Mouse (Mus musculus): ENCODE results near the gene Zfp385b. TPM values are rescaled to one million over a fixed set of nuclear protein-coding genes. Genes with fewer than 3 reads are reported as not detected.

Zfp385b gene
- polyA plus RNA-seq, 1 experiment from 2014 or later: 6.7 TPM

- Histone ChIP-seq H3K9me3 (replicated peaks) (no peaks in the 10 kb centered on the region), H3K36me3 (no peaks in the 10 kb centered on the region), H3K9ac (no peak overlapping the region), H3K27ac (no peak overlapping the region), H3K4me3 (replicated peaks) (peak overlapping the region; percentile 22), H3K4me1 (peaks cover 7% of the 10 kb centered on the region; the same call in 1 of the 2 replicates), H3K4me2 (peak overlapping the region; percentile 53), H3K27me3 (no peaks in the 10 kb centered on the region)
- 3% methylated on average over 7 of the region's 7 CpGs for WGBS
- ATAC-seq (replicated peaks; ENCODE audit: low FRiP score): peak; percentile 57; the same call in 1 of the 2 replicates
These were observed 313.1 kb downstream of the Zfp385b start for GRCm38 (mm10) chr2:77506308-77506707.

DNA sequence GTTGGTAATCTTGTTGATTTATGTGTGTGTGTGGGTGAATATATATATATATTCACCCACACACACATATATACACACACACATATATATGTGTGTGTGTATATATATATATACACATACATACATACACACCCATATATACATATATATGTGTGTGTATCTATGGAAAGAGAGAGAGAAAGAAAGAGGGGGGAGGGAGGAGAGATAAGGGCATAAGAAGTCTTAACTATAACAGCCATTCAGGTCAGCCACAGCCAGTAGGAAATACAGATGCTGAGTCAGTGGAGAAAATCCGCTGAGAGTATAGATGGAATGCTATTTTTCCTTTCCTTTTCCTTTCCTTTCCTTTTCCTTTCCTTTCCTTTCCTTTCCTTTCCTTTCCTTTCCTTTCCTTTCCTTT lies 313.8 kb downstream of the Zfp385b start:
- Histone ChIP-seq H3K4me1 (peaks cover 7% of the 10 kb centered on the region; the same call in 1 of the 2 replicates), H3K4me2 (no peak overlapping the region), H3K27me3 (no peaks in the 10 kb centered on the region), H3K4me3 (replicated peaks) (no peak overlapping the region), H3K27ac (no peak overlapping the region), H3K9ac (no peak overlapping the region), H3K36me3 (no peaks in the 10 kb centered on the region), H3K9me3 (replicated peaks) (no peaks in the 10 kb centered on the region)
- ATAC-seq (replicated peaks; ENCODE audit: low FRiP score): no peak
- WGBS: 72% methylated on average over 1 of the region's 1 CpGs

DNA sequence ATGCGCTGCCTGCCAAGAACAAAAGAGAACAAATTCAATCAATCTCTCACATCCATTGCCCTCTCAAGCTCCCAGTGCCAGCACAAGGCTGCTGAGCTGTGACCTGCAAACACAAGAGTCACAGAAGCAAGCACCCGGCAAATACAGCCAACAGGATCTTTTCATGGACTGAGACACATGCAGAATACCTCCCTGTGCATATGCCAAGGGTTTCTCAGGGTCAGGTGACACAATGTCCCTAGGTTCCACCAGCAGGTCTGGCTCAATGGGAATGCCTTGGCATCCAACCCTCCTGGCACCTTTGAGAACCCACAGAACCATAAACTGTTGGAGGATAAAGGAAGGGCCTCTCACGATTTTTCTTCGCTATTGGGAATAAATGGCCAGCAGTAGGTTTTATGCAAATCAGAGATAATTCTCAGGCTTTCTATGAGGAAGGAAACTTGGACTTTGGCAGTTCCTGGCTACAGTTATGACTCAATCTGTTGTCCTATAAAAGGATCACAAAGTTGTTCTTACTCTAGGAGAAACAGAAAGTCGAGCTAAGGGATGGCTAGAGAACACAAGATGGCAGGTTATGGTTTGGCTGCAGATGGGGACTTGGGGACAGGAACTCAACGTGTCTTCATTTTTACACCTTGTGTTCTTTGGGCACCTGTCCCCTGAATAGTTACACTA lies 315.6 kb downstream of the Zfp385b start:
- H3K4me3 ChIP-seq (replicated peaks): no peak overlapping the region
- no peak for ATAC-seq (replicated peaks; ENCODE audit: low FRiP score)

GRCm38 (mm10) chr2:77503217-77503616 lies 316.2 kb downstream of the Zfp385b start:
- ATAC-seq (replicated peaks; ENCODE audit: low FRiP score): no peak

More for the DNA sequence above, 315.6 kb downstream of the Zfp385b start:
- WGBS: 86% methylated on average over 6 of the region's 6 CpGs
- no peaks in the 10 kb centered on the region for H3K9me3 ChIP-seq (replicated peaks)
- H3K4me1 ChIP-seq: peaks cover 7% of the 10 kb centered on the region; the same call in 1 of the 2 replicates
- H3K27ac ChIP-seq: no peak overlapping the region
- no peaks in the 10 kb centered on the region for H3K27me3 ChIP-seq
- no peaks in the 10 kb centered on the region for H3K36me3 ChIP-seq
- no peak overlapping the region for H3K4me2 ChIP-seq
- H3K9ac ChIP-seq: no peak overlapping the region

GRCm38 (mm10) chr2:77502458-77502857 lies 317.0 kb downstream of the Zfp385b start:
- Histone ChIP-seq H3K9ac (no peak overlapping the region), H3K36me3 (no peaks in the 10 kb centered on the region), H3K4me2 (no peak overlapping the region), H3K4me1 (peaks cover 7% of the 10 kb centered on the region; the same call in 1 of the 2 replicates), H3K9me3 (replicated peaks) (no peaks in the 10 kb centered on the region), H3K27me3 (no peaks in the 10 kb centered on the region), H3K4me3 (replicated peaks) (no peak overlapping the region), H3K27ac (no peak overlapping the region)
- 68% methylated on average over 8 of the region's 8 CpGs for WGBS
- ATAC-seq (replicated peaks; ENCODE audit: low FRiP score): no peak

More at GRCm38 (mm10) chr2:77503217-77503616, 316.2 kb downstream of the Zfp385b start:
- no peak overlapping the region for H3K4me2 ChIP-seq
- no peak overlapping the region for H3K4me3 ChIP-seq (replicated peaks)
- no peak overlapping the region for H3K9ac ChIP-seq
- no peaks in the 10 kb centered on the region for H3K9me3 ChIP-seq (replicated peaks)
- no peaks in the 10 kb centered on the region for H3K27me3 ChIP-seq
- peaks cover 7% of the 10 kb centered on the region; the same call in 1 of the 2 replicates for H3K4me1 ChIP-seq
- no peak overlapping the region for H3K27ac ChIP-seq
- WGBS: 89% methylated on average over 8 of the region's 8 CpGs
- no peaks in the 10 kb centered on the region for H3K36me3 ChIP-seq

GRCm38 (mm10) chr2:77500480-77500879 lies 319.0 kb downstream of the Zfp385b start:
- ATAC-seq (replicated peaks; ENCODE audit: low FRiP score): no peak
- Histone ChIP-seq H3K4me3 (replicated peaks) (no peak overlapping the region), H3K36me3 (no peaks in the 10 kb centered on the region), H3K4me2 (no peak overlapping the region), H3K27ac (no peak overlapping the region), H3K27me3 (no peaks in the 10 kb centered on the region), H3K9ac (no peak overlapping the region), H3K4me1 (0 out of 2 replicates have a peak, but pooled peaks cover 2% of the 10 kb centered on the region), H3K9me3 (replicated peaks) (no peaks in the 10 kb centered on the region)
- WGBS: 63% methylated on average over 6 of the region's 6 CpGs

DNA sequence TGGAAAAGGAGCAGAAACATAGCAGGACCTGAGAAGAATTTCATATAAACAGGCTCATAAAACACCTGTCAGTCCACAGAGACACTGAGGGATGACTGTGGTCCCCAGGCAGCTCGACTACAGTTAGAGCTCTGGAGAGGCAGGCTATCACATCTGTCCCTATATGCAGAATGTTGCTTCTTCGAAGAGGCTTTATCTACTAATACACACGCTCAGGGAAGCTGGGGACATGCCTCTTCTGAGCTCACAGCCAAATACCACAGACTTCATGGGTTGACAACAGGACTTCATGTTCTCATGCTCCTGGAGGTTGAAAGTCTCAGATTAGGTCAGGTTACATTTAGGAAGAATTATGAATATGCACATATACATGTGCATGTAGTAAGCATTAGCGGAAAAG lies 321.1 kb downstream of the Zfp385b start:
- no peaks in the 10 kb centered on the region for H3K27me3 ChIP-seq
- H3K9me3 ChIP-seq (replicated peaks): no peaks in the 10 kb centered on the region
- 81% methylated on average over 4 of the region's 4 CpGs for WGBS
- no peak overlapping the region for H3K9ac ChIP-seq
- no peak overlapping the region for H3K4me3 ChIP-seq (replicated peaks)
- 0 out of 2 replicates have a peak, but pooled peaks cover 4% of the 10 kb centered on the region for H3K4me1 ChIP-seq
- H3K4me2 ChIP-seq: no peak overlapping the region
- H3K27ac ChIP-seq: no peak overlapping the region
- H3K36me3 ChIP-seq: no peaks in the 10 kb centered on the region
- no peak for ATAC-seq (replicated peaks; ENCODE audit: low FRiP score)

DNA sequence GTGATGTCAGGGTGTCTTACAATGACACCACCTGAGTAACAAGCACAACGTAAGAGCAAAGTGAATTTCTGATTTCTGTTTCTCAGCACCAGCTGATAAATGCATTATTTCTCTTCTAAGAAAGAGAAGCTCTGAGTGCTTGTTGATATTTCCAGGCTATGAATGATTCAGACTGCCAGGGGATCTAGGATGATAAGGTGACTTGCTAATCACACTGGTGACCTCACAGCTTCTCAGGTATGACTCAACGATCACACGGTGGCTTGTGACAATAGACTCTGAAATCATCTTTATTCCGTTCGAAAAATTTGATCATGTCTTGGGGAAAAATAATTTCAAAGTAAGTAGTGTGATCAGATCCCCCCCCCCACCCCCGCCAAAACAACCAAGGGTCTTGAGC lies 321.5 kb downstream of the Zfp385b start:
- no peaks in the 10 kb centered on the region for H3K27me3 ChIP-seq
- H3K4me1 ChIP-seq: 0 out of 2 replicates have a peak, but pooled peaks cover 4% of the 10 kb centered on the region
- no peak for ATAC-seq (replicated peaks; ENCODE audit: low FRiP score)
- 88% methylated on average over 6 of the region's 6 CpGs for WGBS
- no peak overlapping the region for H3K4me3 ChIP-seq (replicated peaks)
- H3K9me3 ChIP-seq (replicated peaks): no peaks in the 10 kb centered on the region
- H3K36me3 ChIP-seq: no peaks in the 10 kb centered on the region
- H3K27ac ChIP-seq: no peak overlapping the region
- H3K4me2 ChIP-seq: no peak overlapping the region
- H3K9ac ChIP-seq: no peak overlapping the region

DNA sequence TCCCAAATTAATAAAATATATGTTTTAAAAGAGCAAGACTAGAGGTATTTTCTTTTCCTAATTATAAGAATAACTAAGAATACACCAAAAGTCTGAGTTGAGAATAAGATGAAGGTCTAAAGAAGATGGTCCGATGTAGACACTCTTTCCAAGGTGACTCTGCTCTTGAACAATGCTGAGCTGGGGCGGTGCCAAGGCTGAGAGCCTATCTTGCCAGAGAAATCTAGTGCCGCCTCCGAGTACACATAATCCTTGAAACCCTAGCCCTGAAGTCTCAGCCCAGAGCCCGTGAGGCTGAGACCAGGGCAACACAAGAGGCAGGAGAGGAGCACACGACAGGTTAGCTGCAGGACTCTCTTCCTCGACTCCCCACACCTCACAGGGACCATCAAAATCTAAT lies 323.4 kb downstream of the Zfp385b start:
- no peak overlapping the region for H3K4me3 ChIP-seq (replicated peaks)
- H3K9me3 ChIP-seq (replicated peaks): no peaks in the 10 kb centered on the region
- no peak overlapping the region for H3K27ac ChIP-seq
- no peaks in the 10 kb centered on the region for H3K27me3 ChIP-seq
- H3K4me1 ChIP-seq: 0 out of 2 replicates have a peak, but pooled peaks cover 4% of the 10 kb centered on the region
- H3K36me3 ChIP-seq: no peaks in the 10 kb centered on the region
- no peak overlapping the region for H3K9ac ChIP-seq
- no peak for ATAC-seq (replicated peaks; ENCODE audit: low FRiP score)
- WGBS: 77% methylated on average over 7 of the region's 7 CpGs
- H3K4me2 ChIP-seq: no peak overlapping the region

GRCm38 (mm10) chr2:77495344-77495743 lies 324.1 kb downstream of the Zfp385b start:
- no peak overlapping the region; the same call in 1 of the 2 replicates for H3K27ac ChIP-seq
- H3K36me3 ChIP-seq: no peaks in the 10 kb centered on the region
- H3K4me3 ChIP-seq (replicated peaks): no peak overlapping the region
- H3K27me3 ChIP-seq: no peaks in the 10 kb centered on the region
- H3K4me1 ChIP-seq: 0 out of 2 replicates have a peak, but pooled peaks cover 4% of the 10 kb centered on the region
- no peak overlapping the region for H3K9ac ChIP-seq
- no peaks in the 10 kb centered on the region for H3K9me3 ChIP-seq (replicated peaks)
- ATAC-seq (replicated peaks; ENCODE audit: low FRiP score): peak; percentile 36; the same call in 1 of the 2 replicates
- WGBS: 69% methylated on average over 4 of the region's 4 CpGs
- H3K4me2 ChIP-seq: no peak overlapping the region

- H3K4me2 ChIP-seq: no peak overlapping the region
- H3K9ac ChIP-seq: no peak overlapping the region
- H3K36me3 ChIP-seq: no peaks in the 10 kb centered on the region
- H3K27me3 ChIP-seq: no peaks in the 10 kb centered on the region
- WGBS: 86% methylated on average over 8 of the region's 8 CpGs
- H3K9me3 ChIP-seq (replicated peaks): no peaks in the 10 kb centered on the region
- 0 out of 2 replicates have a peak, but pooled peaks cover 4% of the 10 kb centered on the region for H3K4me1 ChIP-seq
- ATAC-seq (replicated peaks; ENCODE audit: low FRiP score): no peak
- no peak overlapping the region for H3K27ac ChIP-seq
- H3K4me3 ChIP-seq (replicated peaks): no peak overlapping the region
These were observed 325.7 kb downstream of the Zfp385b start for GRCm38 (mm10) chr2:77493695-77494094.

- Histone ChIP-seq H3K4me1 (no peaks in the 10 kb centered on the region), H3K9me3 (replicated peaks) (no peaks in the 10 kb centered on the region), H3K4me3 (replicated peaks) (no peak overlapping the region), H3K36me3 (no peaks in the 10 kb centered on the region), H3K27ac (no peak overlapping the region), H3K27me3 (no peaks in the 10 kb centered on the region), H3K4me2 (no peak overlapping the region), H3K9ac (no peak overlapping the region)
- no peak for ATAC-seq (replicated peaks; ENCODE audit: low FRiP score)
- 91% methylated on average over 8 of the region's 8 CpGs for WGBS
These were observed 332.3 kb downstream of the Zfp385b start for GRCm38 (mm10) chr2:77487151-77487550.
